Mouse (Mus musculus): ENCODE results near the gene Stam. TPM values are rescaled to one million over a fixed set of nuclear protein-coding genes. Genes with fewer than 3 reads are reported as not detected.

Gene Stam
- polyA plus RNA-seq, 1 experiment from 2014 or later = 72.4 TPM

GRCm38 (mm10) chr2:14127629-14128028, 53.7 kb downstream of the Stam start:
- Histone ChIP-seq H3K27me3 (no peaks in the 10 kb centered on the region), H3K36me3 (peaks cover 36% of the 10 kb centered on the region), H3K9me3 (no peaks in the 10 kb centered on the region), H3K4me3 (replicated peaks) (no peak overlapping the region), H3K4me1 (replicated peaks) (peaks cover 13% of the 10 kb centered on the region), H3K9ac (replicated peaks) (no peak overlapping the region), H3K4me2 (no peak overlapping the region), H3K27ac (no peak overlapping the region)
- WGBS = 41% methylated on average over 3 of the region's 3 CpGs
- no peak for ATAC-seq (ENCODE audit: insufficient number of reproducible peaks, insufficient read depth, low FRiP score, low TSS enrichment, low read depth)

- peaks cover 44% of the 10 kb centered on the region for H3K36me3 ChIP-seq
These were observed 56.9 kb downstream of the Stam start for GRCm38 (mm10) chr2:14130641-14131339.

GRCm38 (mm10) chr2:14132468-14133326, 58.8 kb downstream of the Stam start:
- 91% methylated on average over 4 of the region's 4 CpGs for WGBS
- no peaks in the 10 kb centered on the region for H3K9me3 ChIP-seq
- no peak overlapping the region for H3K9ac ChIP-seq (replicated peaks)
- H3K36me3 ChIP-seq = peaks cover 45% of the 10 kb centered on the region
- no peak overlapping the region for H3K4me2 ChIP-seq
- H3K27ac ChIP-seq = no peak overlapping the region
- no peak overlapping the region for H3K4me3 ChIP-seq (replicated peaks)
- peaks cover 13% of the 10 kb centered on the region for H3K4me1 ChIP-seq (replicated peaks)
- H3K27me3 ChIP-seq = no peaks in the 10 kb centered on the region
- ATAC-seq (ENCODE audit: insufficient number of reproducible peaks, insufficient read depth, low FRiP score, low TSS enrichment, low read depth) = no peak

More at GRCm38 (mm10) chr2:14130641-14131339, 56.9 kb downstream of the Stam start:
- H3K9me3 ChIP-seq = no peaks in the 10 kb centered on the region
- 43% methylated on average over 12 of the region's 12 CpGs for WGBS
- peaks cover 13% of the 10 kb centered on the region for H3K4me1 ChIP-seq (replicated peaks)
- H3K4me3 ChIP-seq (replicated peaks) = no peak overlapping the region
- H3K4me2 ChIP-seq = no peak overlapping the region
- H3K9ac ChIP-seq (replicated peaks) = no peak overlapping the region
- no peak for ATAC-seq (ENCODE audit: insufficient number of reproducible peaks, insufficient read depth, low FRiP score, low TSS enrichment, low read depth)
- H3K27me3 ChIP-seq = no peaks in the 10 kb centered on the region
- peak overlapping the region; percentile 57; the same call in 1 of the 2 replicates for H3K27ac ChIP-seq

- no peak overlapping the region for H3K27ac ChIP-seq
- no peaks in the 10 kb centered on the region for H3K9me3 ChIP-seq
- H3K4me1 ChIP-seq (replicated peaks) = no peaks in the 10 kb centered on the region
- 73% methylated on average over 3 of the region's 3 CpGs for WGBS
- no peak overlapping the region for H3K9ac ChIP-seq (replicated peaks)
- ATAC-seq (ENCODE audit: insufficient number of reproducible peaks, insufficient read depth, low FRiP score, low TSS enrichment, low read depth) = peak; percentile 63; the same call in 1 of the 2 replicates
- peaks cover 64% of the 10 kb centered on the region for H3K36me3 ChIP-seq
- H3K27me3 ChIP-seq = no peaks in the 10 kb centered on the region
- H3K4me2 ChIP-seq = no peak overlapping the region
- no peak overlapping the region for H3K4me3 ChIP-seq (replicated peaks)
These were observed 63.0 kb downstream of the Stam start for GRCm38 (mm10) chr2:14136906-14137305.

- Histone ChIP-seq H3K36me3 (peaks cover 72% of the 10 kb centered on the region), H3K4me2 (no peak overlapping the region), H3K27ac (no peak overlapping the region), H3K9ac (replicated peaks) (no peak overlapping the region), H3K9me3 (no peaks in the 10 kb centered on the region), H3K4me3 (replicated peaks) (no peak overlapping the region), H3K4me1 (replicated peaks) (no peaks in the 10 kb centered on the region), H3K27me3 (no peaks in the 10 kb centered on the region)
- ATAC-seq (ENCODE audit: insufficient number of reproducible peaks, insufficient read depth, low FRiP score, low TSS enrichment, low read depth) = no peak
- WGBS = 91% methylated on average over 6 of the region's 6 CpGs
These were observed 65.7 kb downstream of the Stam start for GRCm38 (mm10) chr2:14139590-14139989.

- ATAC-seq (ENCODE audit: insufficient number of reproducible peaks, insufficient read depth, low FRiP score, low TSS enrichment, low read depth) = no peak
- H3K4me3 ChIP-seq (replicated peaks) = no peak overlapping the region
- no peak overlapping the region for H3K9ac ChIP-seq (replicated peaks)
- WGBS = 81% methylated on average over 2 of the region's 2 CpGs
- H3K9me3 ChIP-seq = no peaks in the 10 kb centered on the region
- no peak overlapping the region for H3K27ac ChIP-seq
- H3K4me2 ChIP-seq = no peak overlapping the region
- H3K36me3 ChIP-seq = peaks cover 73% of the 10 kb centered on the region
- H3K27me3 ChIP-seq = no peaks in the 10 kb centered on the region
- H3K4me1 ChIP-seq (replicated peaks) = no peaks in the 10 kb centered on the region
These were observed 66.1 kb downstream of the Stam start for GRCm38 (mm10) chr2:14140044-14140443.

- Histone ChIP-seq H3K27me3 (no peaks in the 10 kb centered on the region), H3K4me1 (replicated peaks) (no peaks in the 10 kb centered on the region), H3K9ac (replicated peaks) (no peak overlapping the region), H3K4me2 (no peak overlapping the region), H3K9me3 (no peaks in the 10 kb centered on the region), H3K4me3 (replicated peaks) (no peak overlapping the region), H3K36me3 (peaks cover 60% of the 10 kb centered on the region), H3K27ac (no peak overlapping the region)
- no peak for ATAC-seq (ENCODE audit: insufficient number of reproducible peaks, insufficient read depth, low FRiP score, low TSS enrichment, low read depth)
- WGBS = 64% methylated on average over 3 of the region's 3 CpGs
These were observed 71.4 kb downstream of the Stam start for GRCm38 (mm10) chr2:14145311-14145710.

GRCm38 (mm10) chr2:14146913-14147312, 73.0 kb downstream of the Stam start:
- Histone ChIP-seq H3K4me1 (replicated peaks) (no peaks in the 10 kb centered on the region), H3K4me2 (no peak overlapping the region), H3K27ac (no peak overlapping the region), H3K36me3 (peaks cover 52% of the 10 kb centered on the region), H3K9ac (replicated peaks) (no peak overlapping the region), H3K4me3 (replicated peaks) (no peak overlapping the region), H3K27me3 (no peaks in the 10 kb centered on the region), H3K9me3 (no peaks in the 10 kb centered on the region)
- ATAC-seq (ENCODE audit: insufficient number of reproducible peaks, insufficient read depth, low FRiP score, low TSS enrichment, low read depth) = no peak
- 87% methylated on average over 2 of the region's 2 CpGs for WGBS

GRCm38 (mm10) chr2:14150829-14151228, 76.9 kb downstream of the Stam start:
- H3K4me1 ChIP-seq (replicated peaks) = no peaks in the 10 kb centered on the region
- WGBS = 99% methylated on average over 2 of the region's 2 CpGs
- H3K9me3 ChIP-seq = no peaks in the 10 kb centered on the region
- H3K27ac ChIP-seq = no peak overlapping the region
- peaks cover 34% of the 10 kb centered on the region; the same call in 1 of the 2 replicates for H3K36me3 ChIP-seq
- H3K4me2 ChIP-seq = no peak overlapping the region
- no peak overlapping the region for H3K9ac ChIP-seq (replicated peaks)
- no peaks in the 10 kb centered on the region for H3K27me3 ChIP-seq
- no peak for ATAC-seq (ENCODE audit: insufficient number of reproducible peaks, insufficient read depth, low FRiP score, low TSS enrichment, low read depth)
- no peak overlapping the region for H3K4me3 ChIP-seq (replicated peaks)

GRCm38 (mm10) chr2:14151854-14152253, 78.0 kb downstream of the Stam start:
- no peaks in the 10 kb centered on the region for H3K4me1 ChIP-seq (replicated peaks)
- ATAC-seq (ENCODE audit: insufficient number of reproducible peaks, insufficient read depth, low FRiP score, low TSS enrichment, low read depth) = no peak
- peaks cover 26% of the 10 kb centered on the region; the same call in 1 of the 2 replicates for H3K36me3 ChIP-seq
- no peaks in the 10 kb centered on the region for H3K9me3 ChIP-seq
- H3K4me3 ChIP-seq (replicated peaks) = no peak overlapping the region
- no peak overlapping the region for H3K27ac ChIP-seq
- no peak overlapping the region for H3K9ac ChIP-seq (replicated peaks)
- WGBS = 89% methylated on average over 6 of the region's 6 CpGs
- no peaks in the 10 kb centered on the region for H3K27me3 ChIP-seq
- no peak overlapping the region for H3K4me2 ChIP-seq

GRCm38 (mm10) chr2:14159047-14159446, 85.1 kb downstream of the Stam start:
- no peak overlapping the region for H3K4me2 ChIP-seq
- no peaks in the 10 kb centered on the region for H3K9me3 ChIP-seq
- H3K4me1 ChIP-seq (replicated peaks) = no peaks in the 10 kb centered on the region
- 77% methylated on average over 3 of the region's 3 CpGs for WGBS
- H3K36me3 ChIP-seq = peaks cover 6% of the 10 kb centered on the region; the same call in 1 of the 2 replicates
- H3K9ac ChIP-seq (replicated peaks) = no peak overlapping the region
- H3K27me3 ChIP-seq = no peaks in the 10 kb centered on the region
- H3K4me3 ChIP-seq (replicated peaks) = no peak overlapping the region
- ATAC-seq (ENCODE audit: insufficient number of reproducible peaks, insufficient read depth, low FRiP score, low TSS enrichment, low read depth) = no peak
- H3K27ac ChIP-seq = no peak overlapping the region
